Mouse (Mus musculus) hindbrain, embryonic 15.5 days (tissue): ENCODE measurements at regions not wholly inside any gene's neighbourhood (a gene's known extent, or its start where the extent isn't known, plus 50 kb on each side); places are given as distances from the start of the nearest gene placed in this dataset.

Source experiments
- ATAC-seq: fragments of 200-750 bp; cut with Nextera tagmentation; 2 replicates; pipeline ENCODE4 v1.8.0; 2017; ENCODE audit warnings: low read depth, moderate number of reproducible peaks, moderate TSS enrichment; ENCODE audit not compliant: low FRiP score
- H3K27ac ChIP-seq: fragments of 300-500 bp; sonication (generic); replicated peaks from 2 replicates; pipeline ENCODE4 v1.5.1; 2015; ENCODE audit warnings: mild to moderate bottlenecking, inconsistent platforms
- H3K27me3 ChIP-seq: fragments of 300-500 bp; sonication (generic); 2 replicates; pipeline ENCODE4 v1.6.1; 2015; ENCODE audit warnings: control low read depth, inconsistent platforms
- H3K36me3 ChIP-seq: fragments of 300-500 bp; sonication (generic); 2 replicates; pipeline ENCODE4 v1.6.1; 2015; ENCODE audit warnings: control low read depth, inconsistent platforms
- H3K4me1 ChIP-seq: fragments of 300-500 bp; sonication (generic); replicated peaks from 2 replicates; pipeline ENCODE4 v1.6.1; 2015; ENCODE audit warnings: control low read depth, inconsistent platforms
- H3K4me2 ChIP-seq: fragments of 300-500 bp; sonication (generic); 2 replicates; pipeline ENCODE4 v1.6.1; 2015; ENCODE audit warnings: moderate library complexity, mild to moderate bottlenecking, inconsistent platforms
- H3K4me3 ChIP-seq: fragments of 300-500 bp; sonication (generic); 2 replicates; pipeline ENCODE4 v1.5.1; 2015; ENCODE audit warnings: mild to moderate bottlenecking, inconsistent platforms
- H3K9ac ChIP-seq: fragments of 300-500 bp; sonication (generic); 2 replicates; pipeline ENCODE4 v1.6.1; 2015; ENCODE audit warnings: inconsistent platforms
- H3K9me3 ChIP-seq: fragments of 300-500 bp; sonication (generic); 2 replicates; pipeline ENCODE4 v1.6.1; 2016; ENCODE audit warnings: control low read depth, inconsistent platforms
- WGBS: fragments of 180-500 bp; shearing (Covaris S2); methylation state at CpG from one replicate; pipeline ENCODE4 v1.1.7; 2015; 5-methylcytosine and 5-hydroxymethylcytosine counted together

GRCm38 (mm10) chr10:97282416-97282815, 197.0 kb upstream of the Dcn start:
- Histone ChIP-seq H3K9ac (no peak overlapping the region), H3K27ac (no peak overlapping the region), H3K4me3 (no peak overlapping the region), H3K27me3 (no peaks in the 10 kb centered on the region), H3K4me2 (no peak overlapping the region), H3K4me1 (no peaks in the 10 kb centered on the region), H3K36me3 (no peaks in the 10 kb centered on the region), H3K9me3 (no peaks in the 10 kb centered on the region)
- WGBS, result 88% methylated on average over 2 of the region's 2 CpGs
- ATAC-seq, result no peak

GRCm38 (mm10) chr10:97282841-97283496, 196.4 kb upstream of the Dcn start:
- H3K27ac ChIP-seq, result no peak overlapping the region
- WGBS, result 68% methylated on average over 4 of the region's 4 CpGs

GRCm38 (mm10) chr10:97304791-97305355, 174.5 kb upstream of the Dcn start:
- Histone ChIP-seq H3K4me1 (no peaks in the 10 kb centered on the region), H3K36me3 (no peaks in the 10 kb centered on the region), H3K27me3 (no peaks in the 10 kb centered on the region), H3K4me3 (no peak overlapping the region), H3K27ac (no peak overlapping the region), H3K9ac (no peak overlapping the region), H3K4me2 (no peak overlapping the region), H3K9me3 (no peaks in the 10 kb centered on the region)
- ATAC-seq, result no peak
- WGBS, result 81% methylated on average over 3 of the region's 3 CpGs

More at GRCm38 (mm10) chr10:97282841-97283496, 196.4 kb upstream of the Dcn start:
- Histone ChIP-seq H3K36me3 (no peaks in the 10 kb centered on the region), H3K4me2 (no peak overlapping the region), H3K9me3 (no peaks in the 10 kb centered on the region), H3K4me1 (no peaks in the 10 kb centered on the region), H3K27me3 (no peaks in the 10 kb centered on the region), H3K9ac (no peak overlapping the region), H3K4me3 (no peak overlapping the region)
- ATAC-seq, result no peak

GRCm38 (mm10) chr10:97309580-97309979, 169.8 kb upstream of the Dcn start:
- H3K4me1 ChIP-seq, result peaks cover 12% of the 10 kb centered on the region
- no peak overlapping the region for H3K9ac ChIP-seq
- no peak overlapping the region for H3K27ac ChIP-seq
- H3K9me3 ChIP-seq, result no peaks in the 10 kb centered on the region
- H3K4me3 ChIP-seq, result no peak overlapping the region
- H3K27me3 ChIP-seq, result no peaks in the 10 kb centered on the region
- WGBS, result 92% methylated on average over 5 of the region's 5 CpGs
- ATAC-seq, result no peak
- H3K4me2 ChIP-seq, result no peak overlapping the region
- no peaks in the 10 kb centered on the region for H3K36me3 ChIP-seq

GRCm38 (mm10) chr10:97312509-97312908, 166.9 kb upstream of the Dcn start:
- H3K27ac ChIP-seq, result peak overlapping the region; percentile 97
- peak overlapping the region; percentile 46 for H3K4me3 ChIP-seq
- peak overlapping the region; percentile 78 for H3K4me2 ChIP-seq
- peak; percentile 35 for ATAC-seq
- no peaks in the 10 kb centered on the region for H3K27me3 ChIP-seq
- no peaks in the 10 kb centered on the region for H3K9me3 ChIP-seq
- peak overlapping the region; percentile 35 for H3K9ac ChIP-seq
- 18% methylated on average over 12 of the region's 12 CpGs for WGBS
- H3K4me1 ChIP-seq, result peaks cover 12% of the 10 kb centered on the region
- H3K36me3 ChIP-seq, result no peaks in the 10 kb centered on the region

- ATAC-seq, result peak; percentile 92
- no peaks in the 10 kb centered on the region for H3K36me3 ChIP-seq
- 0% methylated on average over 17 of the region's 17 CpGs for WGBS
Measured at GRCm38 (mm10) chr10:97312978-97313377, 166.4 kb upstream of the Dcn start.

GRCm38 (mm10) chr10:97313407-97313901, 166.0 kb upstream of the Dcn start:
- peak overlapping the region; percentile 63 for H3K9ac ChIP-seq
- ATAC-seq, result peak; percentile 97
- H3K27me3 ChIP-seq, result no peaks in the 10 kb centered on the region
- H3K4me1 ChIP-seq, result peaks cover 12% of the 10 kb centered on the region
- H3K4me3 ChIP-seq, result peak overlapping the region; percentile 46
- WGBS, result under 1% methylated on average over 13 of the region's 13 CpGs
- H3K36me3 ChIP-seq, result no peaks in the 10 kb centered on the region
- peak overlapping the region; percentile 97 for H3K27ac ChIP-seq
- peak overlapping the region; percentile 78 for H3K4me2 ChIP-seq
- H3K9me3 ChIP-seq, result no peaks in the 10 kb centered on the region

More at GRCm38 (mm10) chr10:97312978-97313377, 166.4 kb upstream of the Dcn start:
- Histone ChIP-seq H3K4me1 (peaks cover 12% of the 10 kb centered on the region), H3K9me3 (no peaks in the 10 kb centered on the region), H3K27ac (peak overlapping the region; percentile 97), H3K27me3 (no peaks in the 10 kb centered on the region), H3K4me3 (peak overlapping the region; percentile 46), H3K4me2 (peak overlapping the region; percentile 78), H3K9ac (peak overlapping the region; percentile 63)

GRCm38 (mm10) chr10:97332639-97333038, 146.8 kb upstream of the Dcn start:
- Histone ChIP-seq H3K27ac (no peak overlapping the region), H3K9ac (no peak overlapping the region), H3K9me3 (no peaks in the 10 kb centered on the region), H3K4me2 (no peak overlapping the region), H3K36me3 (no peaks in the 10 kb centered on the region), H3K27me3 (no peaks in the 10 kb centered on the region), H3K4me1 (no peaks in the 10 kb centered on the region), H3K4me3 (no peak overlapping the region)
- 80% methylated on average over 2 of the region's 2 CpGs for WGBS
- ATAC-seq, result no peak

GRCm38 (mm10) chr10:97334044-97334443, 145.4 kb upstream of the Dcn start:
- no peak overlapping the region for H3K4me2 ChIP-seq
- no peak overlapping the region for H3K9ac ChIP-seq
- no peaks in the 10 kb centered on the region for H3K36me3 ChIP-seq
- H3K4me1 ChIP-seq, result no peaks in the 10 kb centered on the region
- ATAC-seq, result no peak
- no peak overlapping the region for H3K4me3 ChIP-seq
- H3K27me3 ChIP-seq, result no peaks in the 10 kb centered on the region
- no peaks in the 10 kb centered on the region for H3K9me3 ChIP-seq
- H3K27ac ChIP-seq, result no peak overlapping the region

- WGBS, result 74% methylated on average over 9 of the region's 9 CpGs
- no peak overlapping the region for H3K4me3 ChIP-seq
- H3K27ac ChIP-seq, result no peak overlapping the region
- no peaks in the 10 kb centered on the region for H3K9me3 ChIP-seq
- 0 out of 2 replicates have a peak, but pooled peaks cover 3% of the 10 kb centered on the region for H3K4me1 ChIP-seq
- no peaks in the 10 kb centered on the region for H3K36me3 ChIP-seq
- ATAC-seq, result no peak
- no peak overlapping the region for H3K4me2 ChIP-seq
- no peaks in the 10 kb centered on the region for H3K27me3 ChIP-seq
- no peak overlapping the region for H3K9ac ChIP-seq
Measured at GRCm38 (mm10) chr10:97334606-97335150, 144.7 kb upstream of the Dcn start.

GRCm38 (mm10) chr10:97338033-97338692, 141.2 kb upstream of the Dcn start:
- H3K4me2 ChIP-seq, result no peak overlapping the region
- ATAC-seq, result no peak
- WGBS, result 54% methylated on average over 6 of the region's 6 CpGs
- no peaks in the 10 kb centered on the region for H3K36me3 ChIP-seq
- H3K9ac ChIP-seq, result no peak overlapping the region
- 0 out of 2 replicates have a peak, but pooled peaks cover 3% of the 10 kb centered on the region for H3K4me1 ChIP-seq
- H3K27me3 ChIP-seq, result no peaks in the 10 kb centered on the region
- no peaks in the 10 kb centered on the region for H3K9me3 ChIP-seq
- no peak overlapping the region for H3K4me3 ChIP-seq
- H3K27ac ChIP-seq, result no peak overlapping the region
